Mouse (Mus musculus): ENCODE measurements around the gene Polg. TPM values are rescaled to one million over a fixed set of nuclear protein-coding genes. Genes with fewer than 3 reads are reported as not detected.

Gene Polg
- polyA plus RNA-seq (2015; fragmentation: Nextera tagmentation; extraction: Ambion mirVana): 19.1 and 24.7 TPM in 2 replicates

DNA sequence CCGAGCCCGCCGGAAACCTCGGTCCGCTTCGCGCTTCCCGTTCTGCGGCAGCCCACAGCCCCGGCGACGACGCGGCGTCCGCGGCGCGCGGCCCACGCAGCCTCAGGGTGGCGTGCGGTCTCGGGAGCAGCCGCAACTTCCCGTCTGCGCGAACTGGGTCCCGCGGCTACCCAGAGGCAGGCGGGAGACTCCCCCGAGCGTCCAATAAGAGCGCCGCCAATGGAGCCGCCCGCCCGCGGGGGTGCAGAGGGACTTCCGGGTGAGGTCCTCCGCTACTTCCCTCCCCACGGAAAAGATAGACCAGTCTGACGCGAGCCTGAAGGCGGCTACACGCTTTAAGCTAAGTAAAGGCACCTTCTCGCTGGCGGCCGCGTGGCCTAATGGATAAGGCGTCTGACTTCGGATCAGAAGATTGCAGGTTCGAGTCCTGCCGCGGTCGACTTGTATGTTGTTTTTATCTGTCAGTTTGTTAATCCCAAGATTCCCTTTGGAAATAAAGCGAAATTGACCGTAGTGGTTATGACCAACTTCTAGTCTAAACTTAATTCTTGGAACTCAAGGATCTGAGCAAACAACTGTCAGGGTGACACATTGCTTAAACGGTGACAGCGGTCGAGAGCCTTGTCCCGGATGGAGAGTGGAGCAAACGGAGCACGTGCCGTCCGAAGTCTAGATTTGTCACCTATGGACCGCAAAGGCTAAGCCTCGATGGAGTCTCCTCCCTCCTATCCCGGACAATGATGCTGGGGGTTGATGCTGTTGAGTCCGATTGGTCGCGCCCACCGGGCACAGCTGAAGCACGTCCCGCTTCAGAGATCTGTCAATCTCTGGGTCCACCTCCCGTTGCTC lies at the start of gene Polg:
Gene Polg, minus strand, starts transcription at position 310 of the 849 bp plus-strand sequence.
- H3K27me3 ChIP-seq (ENCODE audit: insufficient read depth, low read length): no peaks in the 10 kb centered on the region; the same call in 1 of the 2 replicates
- peak within 1 kb of the TSS; percentile 84 for H3K4me3 ChIP-seq (ENCODE audit: low read depth, low read length)
- ATAC-seq (peak; percentile 93), DNase-seq (peak; percentile 99)
- peak within 1 kb of the TSS; percentile 96 for H3K27ac ChIP-seq (ENCODE audit: low read depth)
- H3K9ac ChIP-seq (replicated peaks): peak within 1 kb of the TSS; percentile 89
- peaks cover 20% of the 10 kb centered on the region for H3K36me3 ChIP-seq (replicated peaks; ENCODE audit: insufficient read depth, low read length)
- H3K9me3 ChIP-seq (ENCODE audit: low read length): no peaks in the 10 kb centered on the region
- peaks cover 42% of the 10 kb centered on the region for H3K4me1 ChIP-seq (ENCODE audit: insufficient read depth)
- WGBS (ENCODE audit: insufficient replicate concordance): 2% methylated on average over 76 of the region's 76 CpGs
- peak within 1 kb of the TSS; percentile 94 for H3K4me2 ChIP-seq (ENCODE audit: low read depth, low read length)
- TF ChIP-seq EP300 (IDR thresholded peaks at IDR 0.05; ENCODE audit: low read depth) (peak; percentile 79), CTCF (IDR thresholded peaks at IDR 0.05; ENCODE audit: low read depth) (peak; percentile 26)

DNA sequence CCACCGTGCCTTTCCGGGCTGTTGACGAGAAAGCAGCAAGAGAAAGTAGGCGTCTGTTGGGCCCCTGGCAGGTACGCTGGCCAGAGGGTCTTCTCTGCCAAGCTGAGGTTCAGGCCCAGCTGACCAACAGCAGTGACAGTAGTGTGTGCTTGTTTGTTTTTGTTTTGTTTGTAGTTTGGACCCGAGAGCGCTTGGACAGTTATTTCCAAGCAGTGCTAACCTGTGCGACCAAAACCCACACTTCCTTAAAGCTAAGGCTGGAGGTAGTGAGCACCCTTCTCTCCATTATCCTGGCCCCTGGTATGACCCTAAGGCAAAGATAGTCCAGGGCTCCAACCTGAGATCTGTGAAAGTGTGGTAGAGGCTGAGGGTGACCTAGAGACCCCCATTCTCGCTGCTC lies 49.7 kb upstream of the Polg start:
- Histone ChIP-seq H3K27me3 (ENCODE audit: insufficient read depth, low read length) (peaks cover 87% of the 10 kb centered on the region), H3K9ac (replicated peaks) (no peak overlapping the region), H3K36me3 (replicated peaks; ENCODE audit: insufficient read depth, low read length) (no peaks in the 10 kb centered on the region), H3K9me3 (ENCODE audit: low read length) (no peaks in the 10 kb centered on the region), H3K27ac (ENCODE audit: low read depth) (no peak overlapping the region), H3K4me2 (ENCODE audit: low read depth, low read length) (no peak overlapping the region), H3K4me3 (ENCODE audit: low read depth, low read length) (peak overlapping the region; percentile 10; the same call in 1 of the 2 replicates), H3K4me1 (ENCODE audit: insufficient read depth) (0 out of 2 replicates have a peak, but pooled peaks cover 6% of the 10 kb centered on the region)
- ATAC-seq (no peak), DNase-seq (no peak)
- TF ChIP-seq EP300 (IDR thresholded peaks at IDR 0.05; ENCODE audit: low read depth): no peak
- TF ChIP-seq CTCF (IDR thresholded peaks at IDR 0.05; ENCODE audit: low read depth): no peak
- WGBS (ENCODE audit: insufficient replicate concordance): 43% methylated on average over 9 of the region's 9 CpGs

DNA sequence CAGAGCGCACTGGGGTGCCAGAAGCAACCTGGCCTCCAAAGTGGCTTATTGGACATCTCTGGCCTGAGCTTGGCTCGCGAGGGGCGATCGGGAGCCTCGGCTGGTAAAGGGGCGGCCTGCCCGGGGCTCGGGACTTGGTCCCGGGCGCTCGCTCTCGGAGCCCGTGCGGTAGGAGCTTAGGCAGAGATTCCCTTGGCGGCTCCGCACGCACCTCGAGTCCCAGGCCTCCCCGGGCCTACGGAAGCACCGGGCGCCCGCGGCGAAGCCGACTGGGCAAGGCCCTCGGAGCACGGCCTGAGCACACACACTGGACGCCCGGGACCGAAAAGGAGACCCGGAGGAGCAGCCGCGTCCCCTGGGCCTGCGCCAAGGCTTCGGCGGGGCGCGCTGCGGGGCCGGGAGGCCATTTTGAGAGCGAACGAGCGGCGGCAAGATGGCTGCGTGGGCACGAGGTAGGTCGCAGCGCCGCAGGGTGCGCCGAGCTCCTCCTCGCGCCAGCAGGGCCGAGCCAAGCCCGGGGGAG lies 49.1 kb upstream of the Polg start:
- DNase-seq (no peak), ATAC-seq (no peak)
- TF ChIP-seq EP300 (IDR thresholded peaks at IDR 0.05; ENCODE audit: low read depth): no peak
- no peak for TF ChIP-seq CTCF (IDR thresholded peaks at IDR 0.05; ENCODE audit: low read depth)
- H3K36me3 ChIP-seq (replicated peaks; ENCODE audit: insufficient read depth, low read length): no peaks in the 10 kb centered on the region
- H3K27ac ChIP-seq (ENCODE audit: low read depth): no peak overlapping the region
- H3K4me1 ChIP-seq (ENCODE audit: insufficient read depth): 0 out of 2 replicates have a peak, but pooled peaks cover 6% of the 10 kb centered on the region
- WGBS (ENCODE audit: insufficient replicate concordance): 6% methylated on average over 52 of the region's 57 CpGs
- peak overlapping the region; percentile 29 for H3K4me2 ChIP-seq (ENCODE audit: low read depth, low read length)
- no peaks in the 10 kb centered on the region for H3K9me3 ChIP-seq (ENCODE audit: low read length)
- H3K27me3 ChIP-seq (ENCODE audit: insufficient read depth, low read length): peaks cover 93% of the 10 kb centered on the region
- H3K4me3 ChIP-seq (ENCODE audit: low read depth, low read length): peak overlapping the region; percentile 10; the same call in 1 of the 2 replicates
- H3K9ac ChIP-seq (replicated peaks): no peak overlapping the region

DNA sequence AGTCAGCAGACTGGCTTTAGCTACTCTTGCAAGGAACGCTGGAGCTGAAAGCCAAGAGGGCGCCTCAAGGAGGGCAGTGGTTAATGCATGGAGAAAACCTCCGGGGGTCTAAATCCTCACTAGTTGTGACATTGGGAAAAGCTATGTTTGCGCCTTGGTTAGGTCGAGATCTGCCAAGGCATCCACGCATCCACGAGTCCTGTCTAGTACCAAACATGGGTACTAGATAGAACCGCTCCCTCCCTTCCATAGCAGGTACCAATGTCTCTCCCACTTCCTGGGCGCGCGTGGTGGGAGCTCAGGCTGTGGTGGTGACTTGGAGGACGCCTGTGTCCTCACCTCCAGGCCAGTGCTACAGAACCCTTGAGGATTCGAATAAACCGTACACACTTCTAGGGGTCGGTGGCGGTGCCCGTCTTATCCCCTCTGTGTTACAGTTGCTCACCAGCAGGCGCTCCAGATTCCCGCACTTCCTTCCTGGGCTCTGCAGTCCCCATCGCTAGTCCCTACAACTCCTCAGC lies 48.3 kb upstream of the Polg start:
- DNase-seq: no peak
- ATAC-seq: no peak
- H3K4me3 ChIP-seq (ENCODE audit: low read depth, low read length): no peak overlapping the region
- no peak overlapping the region for H3K4me2 ChIP-seq (ENCODE audit: low read depth, low read length)
- H3K9me3 ChIP-seq (ENCODE audit: low read length): no peaks in the 10 kb centered on the region
- 5% methylated on average over 20 of the region's 20 CpGs for WGBS (ENCODE audit: insufficient replicate concordance)
- 0 out of 2 replicates have a peak, but pooled peaks cover 6% of the 10 kb centered on the region for H3K4me1 ChIP-seq (ENCODE audit: insufficient read depth)
- no peaks in the 10 kb centered on the region for H3K36me3 ChIP-seq (replicated peaks; ENCODE audit: insufficient read depth, low read length)
- peaks cover 95% of the 10 kb centered on the region for H3K27me3 ChIP-seq (ENCODE audit: insufficient read depth, low read length)
- H3K9ac ChIP-seq (replicated peaks): no peak overlapping the region
- no peak overlapping the region for H3K27ac ChIP-seq (ENCODE audit: low read depth)
- TF ChIP-seq CTCF (IDR thresholded peaks at IDR 0.05; ENCODE audit: low read depth) (no peak), EP300 (IDR thresholded peaks at IDR 0.05; ENCODE audit: low read depth) (no peak)

DNA sequence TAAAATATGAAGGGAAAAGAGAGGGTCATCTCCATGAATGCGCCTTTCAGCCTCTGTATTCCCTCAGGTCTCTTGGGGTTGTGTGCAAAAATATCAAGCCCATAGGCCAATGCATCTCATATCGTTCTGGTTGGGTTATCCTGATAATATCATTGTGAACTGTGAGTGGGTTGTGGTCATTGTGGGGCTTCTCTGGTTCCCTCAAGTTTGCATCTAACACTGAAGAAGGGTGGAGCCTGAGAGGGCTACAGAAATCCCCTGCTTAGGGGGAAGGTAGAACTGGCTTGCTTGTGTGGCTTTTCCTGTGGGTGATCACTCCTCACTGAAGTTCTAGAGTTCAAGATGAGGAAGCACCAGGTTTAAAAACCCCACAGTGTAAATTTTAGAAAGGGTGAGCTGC lies 47.3 kb upstream of the Polg start:
- no peak for DNase-seq
- no peak for TF ChIP-seq CTCF (IDR thresholded peaks at IDR 0.05; ENCODE audit: low read depth)
- no peak for TF ChIP-seq EP300 (IDR thresholded peaks at IDR 0.05; ENCODE audit: low read depth)
- ATAC-seq: no peak
- Histone ChIP-seq H3K9ac (replicated peaks) (no peak overlapping the region), H3K4me1 (ENCODE audit: insufficient read depth) (0 out of 2 replicates have a peak, but pooled peaks cover 7% of the 10 kb centered on the region), H3K4me3 (ENCODE audit: low read depth, low read length) (no peak overlapping the region), H3K9me3 (ENCODE audit: low read length) (no peaks in the 10 kb centered on the region), H3K27me3 (ENCODE audit: insufficient read depth, low read length) (peaks cover 99% of the 10 kb centered on the region), H3K27ac (ENCODE audit: low read depth) (no peak overlapping the region), H3K36me3 (replicated peaks; ENCODE audit: insufficient read depth, low read length) (no peaks in the 10 kb centered on the region), H3K4me2 (ENCODE audit: low read depth, low read length) (no peak overlapping the region)
- 9% methylated on average over 2 of the region's 2 CpGs for WGBS (ENCODE audit: insufficient replicate concordance)

DNA sequence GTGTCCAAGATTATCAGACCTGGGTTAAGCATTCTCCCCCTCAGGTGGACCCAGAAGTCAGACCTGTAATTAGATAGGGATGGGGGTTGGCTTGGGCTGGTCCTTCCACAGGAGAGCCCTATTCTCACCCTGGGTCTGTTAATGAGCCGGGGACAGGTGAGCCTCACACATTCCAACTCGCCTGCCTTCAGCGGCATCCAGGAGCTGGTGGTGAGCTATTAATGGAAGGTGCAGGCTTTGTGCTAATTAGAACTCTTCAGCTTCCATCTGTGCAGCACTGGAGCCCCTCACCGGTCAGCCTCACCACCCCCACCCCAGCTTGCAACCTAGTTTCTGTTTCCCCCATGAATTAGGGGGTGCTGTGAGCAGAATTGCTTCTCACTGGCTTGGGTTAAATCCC lies 46.3 kb upstream of the Polg start:
- peaks cover 100% of the 10 kb centered on the region for H3K27me3 ChIP-seq (ENCODE audit: insufficient read depth, low read length)
- H3K4me3 ChIP-seq (ENCODE audit: low read depth, low read length): no peak overlapping the region
- DNase-seq (no peak), ATAC-seq (no peak)
- no peak overlapping the region for H3K9ac ChIP-seq (replicated peaks)
- H3K4me1 ChIP-seq (ENCODE audit: insufficient read depth): 0 out of 2 replicates have a peak, but pooled peaks cover 9% of the 10 kb centered on the region
- no peaks in the 10 kb centered on the region for H3K9me3 ChIP-seq (ENCODE audit: low read length)
- H3K36me3 ChIP-seq (replicated peaks; ENCODE audit: insufficient read depth, low read length): no peaks in the 10 kb centered on the region
- TF ChIP-seq EP300 (IDR thresholded peaks at IDR 0.05; ENCODE audit: low read depth) (no peak), CTCF (IDR thresholded peaks at IDR 0.05; ENCODE audit: low read depth) (no peak)
- no peak overlapping the region for H3K4me2 ChIP-seq (ENCODE audit: low read depth, low read length)
- H3K27ac ChIP-seq (ENCODE audit: low read depth): no peak overlapping the region
- WGBS (ENCODE audit: insufficient replicate concordance): 10% methylated on average over 4 of the region's 4 CpGs

Measured in liver, postnatal 0 days (tissue).